Mouse (Mus musculus) forebrain, embryonic 14.5 days (tissue): ENCODE measurements at regions not wholly inside any gene's neighbourhood (a gene's known extent, or its start where the extent isn't known, plus 50 kb on each side); places are given as distances from the start of the nearest gene placed in this dataset.
A peak's percentile ranks its signal among the peaks of the same experiment; 100 is the strongest.

Experiments
- ATAC-seq: fragments of 200-750 bp; cut with Nextera tagmentation; 2 replicates; pipeline ENCODE4 v1.8.0; 2017; ENCODE audit warnings: mild to moderate bottlenecking, moderate library complexity
- DNase-seq: peaks from one replicate; pipeline ENCODE4 v3.0.0-alpha.2; 2015; ENCODE audit warnings: low spot score
- H3K27ac ChIP-seq: fragments of 300-500 bp; sonication (generic); 2 replicates; pipeline ENCODE4 v1.5.1; 2014; ENCODE audit warnings: low read depth, mild to moderate bottlenecking, control low read depth, low read length, moderate library complexity
- H3K27me3 ChIP-seq: fragments of 300-500 bp; sonication (generic); replicated peaks from 2 replicates; pipeline ENCODE4 v1.6.1; 2014; ENCODE audit warnings: low read length, control low read depth, mixed read lengths; ENCODE audit not compliant: control insufficient read depth, insufficient read depth
- H3K36me3 ChIP-seq: fragments of 300-500 bp; sonication (generic); 2 replicates; pipeline ENCODE4 v1.6.1; 2014; ENCODE audit warnings: low read length, control low read depth; ENCODE audit not compliant: control insufficient read depth, insufficient read depth
- H3K4me1 ChIP-seq: fragments of 300-500 bp; sonication (generic); 2 replicates; pipeline ENCODE4 v1.6.1; 2014; ENCODE audit warnings: antibody characterized with exemption, low read length, control low read depth; ENCODE audit not compliant: control insufficient read depth, insufficient read depth
- H3K4me2 ChIP-seq: fragments of 300-500 bp; sonication (generic); 2 replicates; pipeline ENCODE4 v1.6.1; 2014; ENCODE audit warnings: mild to moderate bottlenecking, control low read depth, low read length
- H3K4me3 ChIP-seq: fragments of 300-500 bp; sonication (generic); 2 replicates; pipeline ENCODE4 v1.5.1; 2014; ENCODE audit warnings: low read depth, low read length, control low read depth
- H3K9ac ChIP-seq: fragments of 300-500 bp; sonication (generic); 2 replicates; pipeline ENCODE4 v1.6.1; 2014; ENCODE audit warnings: mild to moderate bottlenecking, low read length, control low read depth, moderate library complexity
- H3K9me3 ChIP-seq: fragments of 300-500 bp; sonication (generic); replicated peaks from 2 replicates; pipeline ENCODE4 v1.6.1; 2016; ENCODE audit warnings: low read length, control low read depth, mixed read lengths; ENCODE audit not compliant: control insufficient read depth
- WGBS: fragments of 180-500 bp; shearing (Covaris S2); extraction: QIAGEN DNeasy Blood & Tissue Kit; methylation state at CpG from one replicate; pipeline ENCODE4 v1.1.7; 2014; 5-methylcytosine and 5-hydroxymethylcytosine counted together

DNA sequence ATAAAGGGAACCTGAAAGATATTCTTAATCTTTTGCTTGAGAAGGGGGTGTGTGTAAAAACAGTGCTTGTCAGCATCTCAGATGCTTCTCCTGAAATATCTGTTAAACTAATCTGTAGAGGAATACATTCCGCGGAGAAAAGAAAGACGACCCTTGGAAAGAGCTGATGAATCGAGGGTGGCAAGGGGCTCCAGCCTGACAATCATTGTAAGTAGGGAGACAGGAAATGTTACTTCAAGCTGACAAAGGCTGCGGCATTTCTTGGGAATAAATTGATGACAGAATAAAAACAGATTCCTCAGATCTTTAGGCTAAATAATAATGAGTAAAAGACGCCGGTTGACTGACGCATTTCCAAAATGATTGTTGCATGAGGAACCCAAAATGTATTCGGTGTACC, 233.3 kb upstream of the Hnrnpa3 start:
- no peak for ATAC-seq
- no peak overlapping the region for H3K4me3 ChIP-seq
- 0 out of 2 replicates have a peak overlapping the region, but pooled peaks have one; percentile 14 for H3K9ac ChIP-seq
- no peak for DNase-seq
- H3K27me3 ChIP-seq = no peaks in the 10 kb centered on the region
- no peaks in the 10 kb centered on the region for H3K36me3 ChIP-seq
- WGBS = 43% methylated on average over 9 of the region's 9 CpGs
- no peak overlapping the region for H3K4me2 ChIP-seq
- H3K27ac ChIP-seq = peak overlapping the region; percentile 44
- H3K9me3 ChIP-seq = no peaks in the 10 kb centered on the region
- H3K4me1 ChIP-seq = peaks cover 25% of the 10 kb centered on the region

GRCm38 (mm10) chr2:75427936-75428458, 231.1 kb upstream of the Hnrnpa3 start:
- no peak for DNase-seq
- H3K4me1 ChIP-seq = peaks cover 21% of the 10 kb centered on the region
- no peaks in the 10 kb centered on the region for H3K36me3 ChIP-seq
- no peak for ATAC-seq
- no peaks in the 10 kb centered on the region for H3K9me3 ChIP-seq
- no peak overlapping the region for H3K4me3 ChIP-seq
- H3K4me2 ChIP-seq = no peak overlapping the region
- 97% methylated on average over 4 of the region's 4 CpGs for WGBS
- no peak overlapping the region for H3K9ac ChIP-seq
- H3K27me3 ChIP-seq = no peaks in the 10 kb centered on the region
- no peak overlapping the region for H3K27ac ChIP-seq

- peaks cover 4% of the 10 kb centered on the region for H3K4me1 ChIP-seq
- no peaks in the 10 kb centered on the region for H3K9me3 ChIP-seq
- ATAC-seq (no peak), DNase-seq (no peak)
- H3K9ac ChIP-seq = no peak overlapping the region
- H3K4me2 ChIP-seq = no peak overlapping the region
- 90% methylated on average over 4 of the region's 4 CpGs for WGBS
- no peak overlapping the region for H3K4me3 ChIP-seq
- H3K27me3 ChIP-seq = no peaks in the 10 kb centered on the region
- no peak overlapping the region for H3K27ac ChIP-seq
- H3K36me3 ChIP-seq = no peaks in the 10 kb centered on the region
Measured at GRCm38 (mm10) chr2:75430161-75430940, 228.7 kb upstream of the Hnrnpa3 start.

DNA sequence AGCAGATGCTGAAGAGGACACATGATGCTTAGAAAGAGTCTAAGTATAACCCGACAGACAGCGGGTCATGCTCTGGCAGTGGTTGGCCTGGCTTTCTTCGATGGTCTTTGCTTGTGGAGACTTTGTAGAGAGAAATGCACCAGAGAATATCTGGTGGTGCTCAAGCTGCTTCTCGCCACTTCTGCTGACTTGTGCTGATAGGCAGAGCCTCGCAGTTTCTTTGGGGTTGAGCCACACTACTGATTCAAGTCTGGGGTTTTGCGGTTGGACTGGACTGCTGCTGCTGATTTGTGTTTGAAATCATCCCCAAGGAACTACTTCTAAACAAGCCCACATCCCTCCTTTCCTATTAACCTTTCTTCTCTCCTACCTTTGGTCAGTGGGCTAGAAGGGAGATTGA, 227.1 kb upstream of the Hnrnpa3 start:
- no peak for DNase-seq
- H3K27me3 ChIP-seq = no peaks in the 10 kb centered on the region
- H3K36me3 ChIP-seq = no peaks in the 10 kb centered on the region
- no peak overlapping the region for H3K27ac ChIP-seq
- no peak for ATAC-seq
- H3K4me3 ChIP-seq = no peak overlapping the region
- H3K4me1 ChIP-seq = no peaks in the 10 kb centered on the region; the same call in 1 of the 2 replicates
- H3K9me3 ChIP-seq = no peaks in the 10 kb centered on the region
- no peak overlapping the region for H3K4me2 ChIP-seq
- 84% methylated on average over 6 of the region's 6 CpGs for WGBS
- no peak overlapping the region for H3K9ac ChIP-seq

- Histone ChIP-seq H3K27ac (no peak overlapping the region), H3K27me3 (no peaks in the 10 kb centered on the region), H3K9me3 (no peaks in the 10 kb centered on the region), H3K36me3 (no peaks in the 10 kb centered on the region), H3K4me3 (no peak overlapping the region), H3K4me1 (no peaks in the 10 kb centered on the region; the same call in 1 of the 2 replicates), H3K4me2 (no peak overlapping the region), H3K9ac (no peak overlapping the region)
- ATAC-seq = no peak
- no peak for DNase-seq
- WGBS = 93% methylated on average over 17 of the region's 17 CpGs
Measured at GRCm38 (mm10) chr2:75434521-75434920, 224.5 kb upstream of the Hnrnpa3 start.

GRCm38 (mm10) chr2:75439522-75440230, 219.4 kb upstream of the Hnrnpa3 start:
- Histone ChIP-seq H3K27me3 (no peaks in the 10 kb centered on the region), H3K9me3 (no peaks in the 10 kb centered on the region), H3K9ac (no peak overlapping the region), H3K4me2 (no peak overlapping the region), H3K36me3 (no peaks in the 10 kb centered on the region), H3K4me1 (peaks cover 3% of the 10 kb centered on the region; the same call in 1 of the 2 replicates), H3K27ac (no peak overlapping the region), H3K4me3 (no peak overlapping the region)
- no peak for ATAC-seq
- no peak for DNase-seq
- WGBS = 78% methylated on average over 10 of the region's 10 CpGs

GRCm38 (mm10) chr2:75442632-75443031, 216.4 kb upstream of the Hnrnpa3 start:
- Histone ChIP-seq H3K27me3 (no peaks in the 10 kb centered on the region), H3K27ac (no peak overlapping the region), H3K9me3 (no peaks in the 10 kb centered on the region), H3K4me3 (no peak overlapping the region), H3K4me2 (no peak overlapping the region), H3K4me1 (peaks cover 3% of the 10 kb centered on the region; the same call in 1 of the 2 replicates), H3K9ac (no peak overlapping the region), H3K36me3 (no peaks in the 10 kb centered on the region)
- ATAC-seq (peak; percentile 78), DNase-seq (peak; percentile 81)
- 12% methylated on average over 1 of the region's 1 CpGs for WGBS

GRCm38 (mm10) chr2:75445189-75445588, 213.9 kb upstream of the Hnrnpa3 start:
- no peak for ATAC-seq
- H3K9me3 ChIP-seq = no peaks in the 10 kb centered on the region
- H3K27me3 ChIP-seq = no peaks in the 10 kb centered on the region
- no peak overlapping the region for H3K9ac ChIP-seq
- H3K36me3 ChIP-seq = no peaks in the 10 kb centered on the region
- no peak overlapping the region for H3K27ac ChIP-seq
- no peak for DNase-seq
- peaks cover 3% of the 10 kb centered on the region; the same call in 1 of the 2 replicates for H3K4me1 ChIP-seq
- no peak overlapping the region for H3K4me3 ChIP-seq
- no peak overlapping the region for H3K4me2 ChIP-seq
